Mouse (Mus musculus) heart, embryonic 14.5 days (tissue): Measurements from ENCODE around the gene Cd3eap. TPM values are rescaled to one million over a fixed set of nuclear protein-coding genes. Genes with fewer than 3 reads are reported as not detected.

Experiments
- ATAC-seq: fragments of 200-750 bp; cut with Nextera tagmentation; 2 replicates; pipeline ENCODE4 v1.8.0; 2017; ENCODE audit warnings: low read depth, moderate TSS enrichment; ENCODE audit not compliant: insufficient number of reproducible peaks, insufficient read depth, low FRiP score
- H3K27ac ChIP-seq, 2 experiments: fragments of 200-500 bp in 1 of 2; fragments of 300-500 bp in 1 of 2; sonication (generic) in 1 of 2; replicated peaks in 1 of 2; 2 replicates each; pipeline ENCODE4 v1.5.1; 2012 to 2014; ENCODE audit warnings: low read depth in 2 of 2, low read length in 2 of 2, control low read depth in 1 of 2, mild to moderate bottlenecking in 1 of 2, mixed read lengths in 1 of 2; ENCODE audit not compliant: control insufficient read depth in 1 of 2, insufficient read depth in 1 of 2
- H3K27me3 ChIP-seq: fragments of 300-500 bp; sonication (generic); 2 replicates; pipeline ENCODE4 v1.6.1; 2014; ENCODE audit warnings: mild to moderate bottlenecking, low read length, control low read depth; ENCODE audit not compliant: control insufficient read depth, insufficient read depth
- H3K36me3 ChIP-seq: fragments of 300-500 bp; sonication (generic); 2 replicates; pipeline ENCODE4 v1.6.1; 2014; ENCODE audit warnings: mild to moderate bottlenecking, control low read depth, low read length, mixed read lengths; ENCODE audit not compliant: control insufficient read depth, insufficient read depth
- H3K4me1 ChIP-seq, 2 experiments: fragments of 200-500 bp in 1 of 2; fragments of 300-500 bp in 1 of 2; sonication (generic) in 1 of 2; 2 replicates each; pipeline ENCODE4 v1.6.1; 2012 to 2014; ENCODE audit warnings: low read length in 2 of 2, control low read depth in 1 of 2, mixed read lengths in 1 of 2; ENCODE audit not compliant: control insufficient read depth in 2 of 2, insufficient read depth in 2 of 2
- H3K4me2 ChIP-seq: fragments of 300-500 bp; sonication (generic); 2 replicates; pipeline ENCODE4 v1.6.1; 2014; ENCODE audit warnings: mild to moderate bottlenecking, low read length
- H3K4me3 ChIP-seq, 2 experiments: fragments of 200-500 bp in 1 of 2; fragments of 300-500 bp in 1 of 2; sonication (generic) in 1 of 2; 2 replicates each; pipeline ENCODE4 v1.5.1; 2012 to 2014; ENCODE audit warnings: low read length in 2 of 2, mild to moderate bottlenecking in 2 of 2, control low read depth in 1 of 2, low read depth in 1 of 2, moderate library complexity in 1 of 2; ENCODE audit not compliant: control insufficient read depth in 1 of 2, insufficient read depth in 1 of 2
- H3K9ac ChIP-seq: fragments of 300-500 bp; sonication (generic); 2 replicates; pipeline ENCODE4 v1.6.1; 2014; ENCODE audit warnings: mild to moderate bottlenecking, low read length
- H3K9me3 ChIP-seq: fragments of 300-500 bp; sonication (generic); 2 replicates; pipeline ENCODE4 v1.6.1; 2016; ENCODE audit warnings: low read length, control low read depth; ENCODE audit not compliant: control insufficient read depth
- WGBS: fragments of 180-500 bp; shearing (Covaris S2); extraction: QIAGEN DNeasy Blood & Tissue Kit; methylation state at CpG from one replicate; pipeline ENCODE4 v1.1.7; 2014; 5-methylcytosine and 5-hydroxymethylcytosine counted together
- polyA plus RNA-seq: library from polyadenylated mRNA; unstranded; fragments of >200 nt; fragmentation: Nextera tagmentation; extraction: Ambion mirVana; gene quantifications from 2 replicates; pipeline ENCODE4 v1.2.1, GENCODE M21; 2014

Cd3eap gene
- polyA plus RNA-seq, 1 experiment from 2014 or later: 15.7 TPM

DNA sequence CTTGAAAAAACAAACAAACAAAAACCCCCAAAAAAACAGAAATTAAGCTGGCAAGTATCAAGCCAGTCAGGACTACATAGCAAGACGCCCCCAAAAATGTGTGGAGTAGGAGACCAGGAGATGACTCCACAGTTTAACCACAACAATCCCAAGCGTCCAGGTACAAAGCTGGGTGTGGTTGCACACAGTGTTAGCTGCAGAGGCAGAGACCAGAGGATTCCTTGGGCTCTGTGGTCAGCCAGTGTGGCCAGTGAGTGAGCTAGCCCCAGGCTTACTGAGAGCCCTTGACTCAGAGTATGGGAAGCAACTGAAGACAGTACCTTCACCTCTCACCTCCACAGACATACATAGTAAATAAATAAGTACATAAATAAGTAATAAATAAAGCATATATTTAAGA lies 27.4 kb downstream of the Cd3eap start:
- WGBS: 71% methylated on average over 2 of the region's 2 CpGs
- H3K4me1 ChIP-seq: peaks cover 14 to 27% of the 10 kb centered on the region in 2 experiments

DNA sequence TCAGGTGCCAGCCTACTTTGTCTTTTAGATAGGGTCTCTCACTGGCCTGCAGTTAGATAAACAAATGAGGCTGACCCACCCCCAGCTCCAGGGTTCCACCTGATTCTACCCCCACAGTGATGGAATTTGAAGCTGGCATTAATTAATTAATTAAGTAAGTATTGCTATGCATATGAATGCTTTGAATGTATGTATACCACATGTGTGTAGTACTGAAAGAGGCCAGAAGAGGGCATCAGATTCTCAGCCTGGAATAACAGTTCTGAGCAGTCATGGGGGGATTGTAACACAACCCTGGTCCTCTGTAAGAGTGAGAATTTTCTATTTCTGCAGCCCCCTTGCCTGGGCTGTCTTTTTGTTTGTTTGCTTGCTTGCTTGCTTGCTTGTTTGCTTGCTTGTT lies 30.9 kb downstream of the Cd3eap start:
- peaks cover 11 to 32% of the 10 kb centered on the region in 2 experiments for H3K4me1 ChIP-seq
- H3K4me2 ChIP-seq: no peak overlapping the region
- no peaks in the 10 kb centered on the region for H3K36me3 ChIP-seq
- 0 out of 2 replicates have a peak, but pooled peaks cover 4% of the 10 kb centered on the region for H3K9me3 ChIP-seq
- no peak overlapping the region for H3K27ac ChIP-seq
- no peak overlapping the region for H3K9ac ChIP-seq
- ATAC-seq: no peak
- no peaks in the 10 kb centered on the region for H3K27me3 ChIP-seq
- H3K4me3 ChIP-seq: no peak overlapping the region

More for the DNA sequence above, 27.4 kb downstream of the Cd3eap start:
- H3K36me3 ChIP-seq: 0 out of 2 replicates have a peak, but pooled peaks cover 2% of the 10 kb centered on the region
- H3K27me3 ChIP-seq: no peaks in the 10 kb centered on the region
- H3K4me3 ChIP-seq: peak overlapping the region in 1 of 2 experiments; percentile 60; a peak in 1 of 4 replicates
- H3K4me2 ChIP-seq: peak overlapping the region; percentile 76
- H3K9ac ChIP-seq: peak overlapping the region; percentile 86
- H3K9me3 ChIP-seq: 0 out of 2 replicates have a peak, but pooled peaks cover 4% of the 10 kb centered on the region
- H3K27ac ChIP-seq: no peak overlapping the region
- no peak for ATAC-seq

DNA sequence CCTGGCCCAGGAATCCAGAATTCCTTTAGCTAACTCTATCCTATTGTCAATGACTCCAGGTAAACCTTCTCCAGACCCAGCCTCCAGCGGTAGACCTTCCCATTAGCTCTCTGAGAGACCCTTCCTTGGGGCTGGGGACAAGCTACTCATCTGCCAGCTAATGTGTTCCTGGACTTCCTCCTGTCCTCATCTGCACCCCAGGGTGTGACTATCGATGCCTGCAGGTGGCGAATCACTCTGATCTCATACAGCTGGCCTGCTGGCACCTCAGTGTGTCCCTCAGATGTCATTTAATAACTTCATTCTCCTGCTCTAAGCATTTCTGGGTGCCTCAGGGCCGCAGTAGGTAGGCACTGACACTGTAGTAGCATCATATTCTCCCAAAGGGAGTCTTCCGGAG lies 31.5 kb downstream of the Cd3eap start:
- Histone ChIP-seq H3K9ac (peak overlapping the region; percentile 60), H3K27ac (peak overlapping the region in 1 of 2 experiments; percentile 91; a peak in 3 of 4 replicates), H3K4me3 (peak overlapping the region in 1 of 2 experiments; percentile 39; a peak in 1 of 4 replicates), H3K9me3 (0 out of 2 replicates have a peak, but pooled peaks cover 4% of the 10 kb centered on the region), H3K27me3 (no peaks in the 10 kb centered on the region), H3K36me3 (no peaks in the 10 kb centered on the region), H3K4me2 (peak overlapping the region; percentile 80), H3K4me1 (peaks cover 11 to 32% of the 10 kb centered on the region in 2 experiments)
- ATAC-seq: no peak
- WGBS: 76% methylated on average over 5 of the region's 5 CpGs

DNA sequence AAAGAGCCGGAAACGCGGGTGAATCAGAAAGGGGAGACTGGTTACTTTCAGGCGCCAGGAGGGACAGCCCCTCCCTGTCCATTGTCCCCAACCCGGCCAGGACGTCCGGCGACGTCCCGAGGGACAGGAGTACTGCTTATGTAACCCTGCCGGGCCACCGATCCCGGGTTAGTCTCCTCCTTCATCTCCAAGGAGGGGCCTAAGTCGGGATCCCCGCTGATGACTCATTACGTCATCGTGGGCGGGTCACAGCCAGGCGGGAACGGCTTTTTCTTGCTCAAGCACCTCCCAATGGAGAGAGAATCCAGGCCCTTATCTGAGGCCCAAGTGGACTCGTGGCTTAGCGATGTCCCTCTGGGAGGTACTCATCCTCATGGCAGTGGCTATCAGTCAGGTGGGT lies 32.2 kb downstream of the Cd3eap start:
- WGBS: under 1% methylated on average over 22 of the region's 22 CpGs
- peak overlapping the region; percentile 88 to 91 for H3K27ac ChIP-seq
- H3K9me3 ChIP-seq: 0 out of 2 replicates have a peak, but pooled peaks cover 4% of the 10 kb centered on the region
- ATAC-seq: peak; percentile 86
- no peaks in the 10 kb centered on the region for H3K27me3 ChIP-seq
- H3K36me3 ChIP-seq: no peaks in the 10 kb centered on the region
- peak overlapping the region; percentile 60 for H3K9ac ChIP-seq
- H3K4me1 ChIP-seq: peaks cover 11 to 36% of the 10 kb centered on the region in 2 experiments
- H3K4me3 ChIP-seq: peak overlapping the region; percentile 39 to 46
- peak overlapping the region; percentile 80 for H3K4me2 ChIP-seq

DNA sequence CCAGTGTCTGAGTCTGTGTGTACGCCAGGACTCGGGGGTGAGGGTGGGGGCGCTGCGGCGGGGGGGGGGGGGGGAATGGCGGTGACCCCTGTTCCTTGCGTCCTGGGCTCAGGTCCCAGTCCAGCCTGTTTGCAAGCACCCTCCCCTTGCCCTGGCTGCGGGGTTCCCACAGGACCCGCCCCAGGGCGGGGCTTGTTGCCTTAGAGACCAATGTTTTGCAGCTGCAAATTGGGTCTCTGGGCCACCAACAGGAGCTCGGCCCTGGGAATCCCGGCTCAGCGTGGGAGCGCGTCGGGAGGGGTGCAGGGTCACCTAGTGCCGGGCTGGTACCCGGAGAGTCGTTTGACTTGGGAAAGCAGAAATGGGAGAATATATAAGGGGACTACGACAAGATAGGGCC lies 32.9 kb downstream of the Cd3eap start:
- Histone ChIP-seq H3K4me3 (peak overlapping the region; percentile 39 to 46), H3K4me2 (peak overlapping the region; percentile 80), H3K27ac (peak overlapping the region; percentile 88 to 91), H3K4me1 (peaks cover 9 to 33% of the 10 kb centered on the region in 2 experiments; a peak in 3 of 4 replicates), H3K9ac (peak overlapping the region; percentile 60), H3K36me3 (no peaks in the 10 kb centered on the region), H3K27me3 (no peaks in the 10 kb centered on the region), H3K9me3 (0 out of 2 replicates have a peak, but pooled peaks cover 4% of the 10 kb centered on the region)
- WGBS: under 1% methylated on average over 19 of the region's 20 CpGs
- peak; percentile 66; the same call in 1 of the 2 replicates for ATAC-seq

DNA sequence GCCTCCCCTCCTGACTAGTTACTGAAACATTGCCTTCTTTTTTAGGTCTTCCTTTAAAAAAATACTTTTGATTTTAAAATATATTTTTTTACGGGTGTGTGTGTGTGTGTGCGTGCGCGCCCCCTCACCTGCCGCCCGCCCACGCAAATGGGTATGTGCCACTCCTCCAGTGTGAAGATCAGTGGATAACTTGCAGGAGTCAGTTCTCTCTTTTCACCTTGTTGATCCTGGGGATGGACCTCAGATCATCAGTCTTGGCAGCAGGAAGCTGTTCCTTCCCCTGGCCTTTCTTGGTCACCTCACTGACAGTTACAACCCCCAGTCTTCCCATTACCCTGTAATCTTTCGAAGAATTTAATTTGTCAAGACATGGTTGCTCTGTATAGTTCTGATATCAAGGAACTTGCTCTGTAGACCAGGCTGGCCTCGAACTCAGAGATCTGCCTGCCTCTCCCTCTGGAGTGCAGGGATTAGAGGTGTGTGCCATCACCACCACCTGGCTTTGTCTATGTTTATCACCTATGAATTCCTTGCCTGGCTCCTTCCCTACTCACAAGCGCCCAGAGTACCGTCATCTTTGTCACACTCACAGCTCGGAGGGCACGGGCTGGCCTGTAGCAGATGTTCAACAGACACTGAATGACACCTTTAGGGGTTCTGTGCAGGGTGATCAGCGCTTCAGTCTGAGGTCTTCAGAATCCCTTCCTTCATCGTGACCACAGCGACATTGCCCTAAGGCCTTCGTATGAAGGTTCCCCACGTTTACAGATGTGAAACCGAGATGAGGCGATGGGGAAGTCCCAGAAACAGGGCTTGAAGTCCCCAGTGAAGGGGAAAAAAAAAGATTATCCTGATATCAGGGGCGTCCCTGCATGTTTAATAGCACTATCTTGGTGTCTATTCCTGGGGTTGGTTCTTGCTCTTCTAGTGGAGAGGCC lies 33.8 kb downstream of the Cd3eap start:
- no peaks in the 10 kb centered on the region for H3K36me3 ChIP-seq
- no peaks in the 10 kb centered on the region for H3K27me3 ChIP-seq
- peak overlapping the region in 1 of 2 experiments; percentile 91; a peak in 2 of 4 replicates for H3K27ac ChIP-seq
- 61% methylated on average over 21 of the region's 21 CpGs for WGBS
- peak overlapping the region; percentile 60; the same call in 1 of the 2 replicates for H3K9ac ChIP-seq
- peaks cover 10 to 34% of the 10 kb centered on the region in 2 experiments; a peak in 3 of 4 replicates for H3K4me1 ChIP-seq
- H3K4me2 ChIP-seq: peak overlapping the region; percentile 80
- H3K9me3 ChIP-seq: 0 out of 2 replicates have a peak, but pooled peaks cover 4% of the 10 kb centered on the region
- peak overlapping the region in 1 of 2 experiments; percentile 39; a peak in 1 of 4 replicates for H3K4me3 ChIP-seq
- no peak for ATAC-seq

DNA sequence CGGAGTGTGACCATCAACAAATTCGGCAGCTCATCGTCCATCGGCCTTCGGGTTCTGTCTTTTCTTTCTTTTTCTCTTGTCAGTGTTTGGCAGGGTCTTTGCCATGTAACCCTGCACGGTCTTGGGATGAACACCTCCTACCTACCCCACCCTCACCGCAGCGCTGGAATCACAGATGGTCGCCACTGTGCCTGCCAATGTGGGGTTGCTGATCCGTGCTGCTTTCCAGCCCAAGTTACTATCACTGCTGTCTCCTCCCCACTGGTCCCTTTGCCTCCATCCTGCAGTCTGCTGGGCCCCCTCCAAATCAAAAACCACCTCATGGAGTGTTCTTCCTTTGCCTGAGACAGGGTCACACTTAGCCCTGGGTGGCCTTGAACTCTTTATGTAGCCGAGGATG lies 35.1 kb downstream of the Cd3eap start:
- Histone ChIP-seq H3K36me3 (no peaks in the 10 kb centered on the region), H3K4me3 (no peak overlapping the region), H3K9ac (no peak overlapping the region), H3K27me3 (no peaks in the 10 kb centered on the region), H3K4me1 (peaks cover 18 to 40% of the 10 kb centered on the region in 2 experiments), H3K9me3 (0 out of 2 replicates have a peak, but pooled peaks cover 4% of the 10 kb centered on the region), H3K27ac (no peak overlapping the region), H3K4me2 (no peak overlapping the region)
- 88% methylated on average over 11 of the region's 11 CpGs for WGBS
- ATAC-seq: no peak
